Mouse (Mus musculus) kidney, adult 2 months (tissue): ENCODE data around the gene Rad23a. TPM values are rescaled to one million over a fixed set of nuclear protein-coding genes. Genes with fewer than 3 reads are reported as not detected.

Experiments
- DNase-seq: peaks from one replicate; pipeline ENCODE4 v3.0.0; 2021
- H3K27ac ChIP-seq: fragments of 200-500 bp; 2 replicates; pipeline ENCODE4 v1.5.1; 2012; ENCODE audit warnings: low read depth, low read length, control low read depth, inconsistent platforms; ENCODE audit not compliant: insufficient read depth
- H3K27me3 ChIP-seq: fragments of 200-500 bp; replicated peaks from 2 replicates; pipeline ENCODE4 v1.6.1; 2012; ENCODE audit warnings: mild to moderate bottlenecking, moderate library complexity, low read length, inconsistent platforms; ENCODE audit not compliant: control insufficient read depth, insufficient read depth
- H3K36me3 ChIP-seq: fragments of 200-500 bp; 2 replicates; pipeline ENCODE4 v1.6.1; 2012; ENCODE audit warnings: mild to moderate bottlenecking, moderate library complexity, low read length, inconsistent platforms; ENCODE audit not compliant: control insufficient read depth, insufficient read depth
- H3K4me1 ChIP-seq: fragments of 200-500 bp; 2 replicates; pipeline ENCODE4 v1.6.1; 2011; ENCODE audit warnings: low read length; ENCODE audit not compliant: control insufficient read depth, insufficient read depth
- H3K4me3 ChIP-seq: fragments of 200-500 bp; 2 replicates; pipeline ENCODE4 v1.5.1; 2011; ENCODE audit warnings: mild to moderate bottlenecking, low read depth, low read length, control low read depth; ENCODE audit not compliant: insufficient read depth
- CTCF ChIP-seq: fragments of 200-500 bp; conservative IDR thresholded peaks from 2 replicates; pipeline ENCODE4 v1.5.1; 2011; ENCODE audit warnings: low read depth, mild to moderate bottlenecking, control low read depth, low read length, moderate library complexity, mixed read lengths; ENCODE audit not compliant: insufficient read depth, insufficient read length
- POLR2A ChIP-seq: fragments of 200-500 bp; IDR thresholded peaks from one replicate; pipeline ENCODE4 v1.6.1; 2011; ENCODE audit warnings: low read depth, low read length, control low read depth
- WGBS: fragments of 180-500 bp; shearing (Covaris S2); methylation state at CpG from one replicate; pipeline ENCODE4 v1.1.7; 2018; 5-methylcytosine and 5-hydroxymethylcytosine counted together
- polyA plus RNA-seq: library from polyadenylated mRNA; depleted of rRNA; stranded (reverse); fragments of >200 nt; gene quantifications from 2 replicates; pipeline ENCODE4 v1.2.3, GENCODE M21; 2012

The Rad23a gene
- polyA plus RNA-seq, 1 experiment = 73.0 TPM

GRCm38 (mm10) chr8:84789855-84790486, 50.5 kb downstream of the Rad23a start:
- 66% methylated on average over 9 of the region's 9 CpGs for WGBS
- no peak for TF ChIP-seq CTCF
- no peak for TF ChIP-seq POLR2A
- DNase-seq = peak; percentile 18
- peak overlapping the region; percentile 45; the same call in 1 of the 2 replicates for H3K27ac ChIP-seq
- no peaks in the 10 kb centered on the region for H3K27me3 ChIP-seq
- peaks cover 14% of the 10 kb centered on the region for H3K4me1 ChIP-seq
- H3K4me3 ChIP-seq = no peak overlapping the region
- H3K36me3 ChIP-seq = no peaks in the 10 kb centered on the region

- WGBS = 61% methylated on average over 5 of the region's 5 CpGs
- Histone ChIP-seq H3K27me3 (no peaks in the 10 kb centered on the region), H3K36me3 (no peaks in the 10 kb centered on the region), H3K4me3 (no peak overlapping the region), H3K4me1 (peaks cover 14% of the 10 kb centered on the region), H3K27ac (peak overlapping the region; percentile 44; the same call in 1 of the 2 replicates)
- no peak for TF ChIP-seq CTCF
- no peak for TF ChIP-seq POLR2A
- DNase-seq = no peak
Measured at GRCm38 (mm10) chr8:84789345-84789744, 51.1 kb downstream of the Rad23a start.

GRCm38 (mm10) chr8:84788896-84789295, 51.6 kb downstream of the Rad23a start:
- peaks cover 14% of the 10 kb centered on the region for H3K4me1 ChIP-seq
- peak; percentile 70 for DNase-seq

GRCm38 (mm10) chr8:84787523-84788302, 52.8 kb downstream of the Rad23a start:
- peaks cover 14% of the 10 kb centered on the region for H3K4me1 ChIP-seq
- DNase-seq = no peak
- H3K36me3 ChIP-seq = no peaks in the 10 kb centered on the region
- no peak overlapping the region for H3K4me3 ChIP-seq
- H3K27me3 ChIP-seq = no peaks in the 10 kb centered on the region
- TF ChIP-seq POLR2A = no peak
- TF ChIP-seq CTCF = no peak
- 74% methylated on average over 14 of the region's 14 CpGs for WGBS
- peak overlapping the region; percentile 9; the same call in 1 of the 2 replicates for H3K27ac ChIP-seq

More at GRCm38 (mm10) chr8:84788896-84789295, 51.6 kb downstream of the Rad23a start:
- TF ChIP-seq POLR2A (no peak), CTCF (no peak)
- Histone ChIP-seq H3K27ac (peak overlapping the region; percentile 44; the same call in 1 of the 2 replicates), H3K36me3 (no peaks in the 10 kb centered on the region), H3K4me3 (no peak overlapping the region), H3K27me3 (no peaks in the 10 kb centered on the region)
- WGBS = 38% methylated on average over 11 of the region's 11 CpGs

GRCm38 (mm10) chr8:84786801-84787467, 53.5 kb downstream of the Rad23a start:
- H3K27me3 ChIP-seq = no peaks in the 10 kb centered on the region
- H3K36me3 ChIP-seq = no peaks in the 10 kb centered on the region
- peaks cover 17% of the 10 kb centered on the region for H3K4me1 ChIP-seq
- H3K27ac ChIP-seq = no peak overlapping the region
- no peak for DNase-seq
- H3K4me3 ChIP-seq = no peak overlapping the region
- WGBS = 51% methylated on average over 11 of the region's 11 CpGs
- TF ChIP-seq CTCF (no peak), POLR2A (no peak)

GRCm38 (mm10) chr8:84785756-84786677, 54.4 kb downstream of the Rad23a start:
- H3K36me3 ChIP-seq = no peaks in the 10 kb centered on the region
- H3K4me1 ChIP-seq = peaks cover 17% of the 10 kb centered on the region
- no peak for TF ChIP-seq POLR2A
- no peak for TF ChIP-seq CTCF
- H3K27ac ChIP-seq = no peak overlapping the region
- H3K27me3 ChIP-seq = no peaks in the 10 kb centered on the region
- 39% methylated on average over 38 of the region's 38 CpGs for WGBS
- no peak overlapping the region for H3K4me3 ChIP-seq
- peak; percentile 65 for DNase-seq
